Mouse (Mus musculus) testis, adult 2 months (tissue): Measurements from ENCODE around the gene Gm45623.

Experiments
- CTCF ChIP-seq: fragments of 200-500 bp; IDR thresholded peaks from 2 replicates; pipeline ENCODE4 v1.5.1; 2012; ENCODE audit warnings: low read depth, mild to moderate bottlenecking, inconsistent platforms, low read length, moderate library complexity; ENCODE audit not compliant: control insufficient read depth, insufficient read depth, insufficient replicate concordance
- POLR2A ChIP-seq: fragments of 200-500 bp; IDR thresholded peaks from 2 replicates; pipeline ENCODE4 v1.6.1; 2012; ENCODE audit warnings: low read depth, mild to moderate bottlenecking, inconsistent platforms, low read length, moderate library complexity; ENCODE audit not compliant: control insufficient read depth

- TF ChIP-seq CTCF (no peak), POLR2A (no peak)
Observed at GRCm38 (mm10) chr13:56749377-56749776, 4.2 kb downstream of the Gm45623 start.
